Mouse (Mus musculus) layer of hippocampus, adult 8-10 months (tissue): ENCODE measurements at regions not wholly inside any gene's neighbourhood (a gene's known extent, or its start where the extent isn't known, plus 50 kb on each side); places are given as distances from the start of the nearest gene placed in this dataset.

Experiments
- DNase-seq, 2 experiments: peaks; one replicate each; pipeline ENCODE4 v3.0.0; 2022; ENCODE audit warnings: low spot score in 2 of 2

DNA sequence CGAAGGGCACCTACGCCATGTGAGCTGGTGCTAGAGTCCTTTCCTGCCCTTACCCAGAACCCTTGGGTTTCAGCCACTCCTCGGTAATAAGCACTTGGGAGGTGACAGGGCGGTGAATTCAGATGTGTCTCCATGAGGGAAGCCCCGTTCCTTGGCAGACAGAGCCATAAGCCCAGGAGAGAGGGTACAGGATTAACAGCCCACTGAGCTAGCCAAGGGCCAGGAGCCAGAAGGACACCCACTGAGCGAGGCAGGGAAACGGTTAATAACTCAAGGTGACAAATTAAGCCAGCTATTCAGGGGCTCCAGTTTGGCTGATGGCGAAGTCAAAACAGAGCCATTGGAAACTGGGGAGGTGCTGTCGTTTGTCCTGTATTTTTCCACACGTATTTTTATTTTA is 75.9 kb upstream of the Sox9 start:
- no peak for DNase-seq

DNA sequence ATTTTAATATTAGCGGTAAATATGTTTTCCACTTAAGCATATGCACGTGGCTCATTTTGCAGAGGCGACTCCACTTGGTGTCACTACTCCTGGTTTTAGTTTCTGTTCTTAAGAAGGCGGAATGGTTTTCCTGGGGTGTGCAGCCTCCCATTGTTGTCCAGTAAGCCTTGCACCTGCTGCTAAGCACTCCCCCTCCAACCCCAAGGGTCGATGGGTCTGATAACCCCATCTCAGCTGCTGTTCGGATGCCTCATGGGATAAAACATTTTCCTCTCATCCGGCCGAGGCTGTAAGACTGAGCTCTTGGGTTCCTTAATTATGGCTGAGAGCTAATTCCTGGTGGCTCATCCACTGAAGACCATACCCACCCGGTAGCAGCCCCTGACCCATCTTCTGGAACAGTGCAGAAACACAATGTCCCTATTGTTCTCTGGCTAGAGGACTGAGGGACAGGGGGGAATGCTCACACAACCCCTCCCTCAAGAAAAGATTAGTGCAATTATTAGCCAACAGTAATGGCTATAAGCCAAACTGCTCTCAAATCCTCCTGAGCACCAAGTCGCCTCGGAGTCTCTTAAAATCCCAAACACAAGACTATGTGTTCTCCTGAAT is 73.8 kb upstream of the Sox9 start:
- DNase-seq = no peak

DNA sequence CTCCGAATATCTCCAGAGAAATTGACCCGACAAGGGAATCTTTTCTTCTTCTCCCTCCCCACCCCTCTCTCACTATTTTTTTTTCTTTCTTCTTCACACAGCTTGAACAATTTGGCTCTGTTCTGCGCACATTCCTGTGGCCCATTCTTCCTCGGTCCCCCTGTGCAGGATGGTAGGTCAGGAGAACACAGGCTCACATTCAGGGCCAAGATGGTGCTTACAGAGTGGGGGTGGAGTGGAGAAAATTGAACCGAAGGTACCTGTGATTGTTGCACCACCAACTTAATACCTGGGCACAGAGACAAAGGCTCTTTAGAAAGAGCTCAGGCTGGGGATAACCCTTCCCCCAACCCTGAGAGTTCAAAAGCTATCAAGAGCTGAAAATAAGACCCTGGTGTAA is 70.4 kb upstream of the Sox9 start:
- no peak for DNase-seq

DNA sequence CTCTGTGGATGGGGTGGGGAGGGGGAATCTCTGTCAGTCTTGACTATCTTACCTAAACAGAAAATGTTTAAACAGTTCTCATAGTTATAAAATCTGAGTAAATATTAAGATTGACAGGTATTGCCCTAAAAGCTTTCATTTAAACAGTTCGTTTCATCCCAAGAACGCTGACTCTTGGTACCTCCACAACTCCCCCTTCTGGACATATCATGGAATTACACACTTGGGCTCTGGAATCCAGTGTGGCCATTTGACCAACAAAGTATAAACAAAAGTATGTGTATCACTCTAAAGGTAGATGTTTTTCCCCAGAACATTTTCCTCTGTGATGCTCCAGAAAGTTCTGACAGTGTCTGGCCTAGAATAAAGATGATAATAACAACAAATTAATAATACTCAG is 63.5 kb upstream of the Sox9 start:
- no peak for DNase-seq

DNA sequence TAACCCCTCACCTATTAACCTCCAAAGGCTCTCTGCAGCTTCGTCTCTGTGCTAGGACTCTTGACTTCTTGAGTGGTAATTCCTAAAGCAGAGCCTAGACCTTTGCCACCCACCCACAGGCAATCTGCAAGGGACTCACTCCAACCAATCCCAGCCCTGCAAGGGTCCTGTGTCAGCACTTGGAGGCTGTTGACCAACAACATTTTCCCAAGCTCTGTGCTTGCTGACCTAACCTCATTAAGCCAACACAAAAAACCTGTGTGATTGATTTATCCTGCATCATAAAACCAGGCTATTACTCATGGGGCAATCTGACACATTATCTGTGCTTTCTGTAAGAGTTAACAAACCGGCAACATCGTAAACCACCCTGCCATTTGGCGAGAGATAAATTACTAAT is 61.4 kb upstream of the Sox9 start:
- no peak for DNase-seq

DNA sequence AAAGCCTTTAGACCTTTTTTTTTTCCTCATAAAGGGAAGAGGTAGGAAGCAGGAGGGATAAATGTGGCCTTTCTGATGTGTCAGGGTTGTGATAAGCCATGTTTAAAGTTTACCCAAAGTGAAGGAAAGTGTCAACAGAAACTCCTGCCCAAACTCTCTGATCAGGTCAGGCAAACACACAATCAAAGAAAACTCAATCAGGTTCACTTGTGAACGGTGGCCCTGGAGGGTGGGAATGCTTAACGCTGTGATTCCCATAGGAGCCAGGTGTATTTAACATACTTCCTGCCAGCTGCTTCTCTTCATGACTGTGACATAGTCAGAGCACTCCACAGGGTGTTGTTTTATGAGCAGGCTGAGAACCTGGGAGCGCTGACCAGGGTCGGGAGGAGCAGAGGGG is 59.1 kb upstream of the Sox9 start:
- no peak for DNase-seq

DNA sequence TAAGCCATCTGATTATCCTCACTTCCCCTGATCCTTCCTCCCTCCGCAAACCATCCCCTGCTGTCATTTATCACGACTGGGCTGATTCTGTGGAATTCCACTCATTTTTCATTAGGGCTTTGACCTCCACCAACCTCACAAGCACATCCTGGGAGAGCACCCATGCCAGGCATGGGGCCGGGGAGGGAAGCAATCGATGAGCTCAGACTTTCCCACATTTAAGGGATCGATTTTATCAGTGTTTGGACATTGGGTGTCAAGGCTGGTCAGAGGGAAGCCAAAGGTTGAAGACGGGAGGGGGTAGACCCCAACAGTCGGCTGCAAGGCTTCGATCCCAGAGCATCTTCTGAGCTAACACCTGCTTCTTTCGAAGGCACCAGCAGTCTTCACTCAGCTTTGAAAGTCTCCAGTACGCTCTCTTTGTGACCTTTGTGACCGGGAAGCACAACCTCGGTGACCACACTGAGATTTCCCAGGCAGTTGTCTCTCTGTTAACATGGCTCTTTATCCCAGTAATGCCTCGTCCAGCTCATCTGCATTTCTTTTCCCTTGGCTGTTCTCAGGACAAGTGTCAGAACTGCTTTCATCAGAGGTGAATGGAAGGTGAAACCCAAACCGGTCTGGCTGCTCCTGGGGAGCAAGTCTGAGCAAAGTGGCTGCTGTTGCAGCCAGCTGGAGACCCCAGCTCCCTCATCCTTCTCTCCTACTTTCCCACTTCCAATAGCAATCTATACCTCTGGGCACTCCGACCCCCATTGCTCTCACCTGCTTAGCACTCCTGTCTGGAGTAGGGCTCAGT is 53.7 kb upstream of the Sox9 start:
- DNase-seq = no peak
